Mouse (Mus musculus) embryonic facial prominence, embryonic 11.5 days (tissue): ENCODE measurements around the gene Brsk2. TPM values are rescaled to one million over a fixed set of nuclear protein-coding genes. Genes with fewer than 3 reads are reported as not detected.

ENCODE experiments used
- ATAC-seq: fragments of 200-750 bp; cut with Nextera tagmentation; replicated peaks from 2 replicates; pipeline ENCODE4 v1.8.0; 2017; ENCODE audit warnings: low read depth; ENCODE audit not compliant: insufficient number of reproducible peaks, low FRiP score, low TSS enrichment
- DNase-seq: peaks from one replicate; pipeline ENCODE4 v3.0.0-alpha.2; 2015; ENCODE audit warnings: low spot score
- H3K27ac ChIP-seq: fragments of 300-500 bp; sonication (generic); replicated peaks from 2 replicates; pipeline ENCODE4 v1.5.1; 2014; ENCODE audit warnings: mild to moderate bottlenecking, low read depth, low read length, control low read depth
- H3K27me3 ChIP-seq: fragments of 300-500 bp; sonication (generic); 2 replicates; pipeline ENCODE4 v1.6.1; 2014; ENCODE audit warnings: mild to moderate bottlenecking, low read length, moderate library complexity, mixed read lengths; ENCODE audit not compliant: control insufficient read depth, insufficient read depth
- H3K36me3 ChIP-seq: fragments of 300-500 bp; sonication (generic); replicated peaks from 2 replicates; pipeline ENCODE4 v1.6.1; 2014; ENCODE audit warnings: low read depth, mild to moderate bottlenecking, low read length, moderate library complexity, mixed read lengths; ENCODE audit not compliant: control insufficient read depth, insufficient read depth
- H3K4me1 ChIP-seq: fragments of 300-500 bp; sonication (generic); 2 replicates; pipeline ENCODE4 v1.6.1; 2014; ENCODE audit warnings: low read length, mixed read lengths; ENCODE audit not compliant: control insufficient read depth, insufficient read depth
- H3K4me2 ChIP-seq: fragments of 300-500 bp; sonication (generic); 2 replicates; pipeline ENCODE4 v1.6.1; 2014; ENCODE audit warnings: low read depth, mild to moderate bottlenecking, control low read depth, low read length, moderate library complexity
- H3K4me3 ChIP-seq: fragments of 300-500 bp; sonication (generic); 2 replicates; pipeline ENCODE4 v1.5.1; 2014; ENCODE audit warnings: low read depth, low read length, control low read depth
- H3K9ac ChIP-seq: fragments of 300-500 bp; sonication (generic); replicated peaks from 2 replicates; pipeline ENCODE4 v1.6.1; 2014; ENCODE audit warnings: mild to moderate bottlenecking, control low read depth, low read length
- H3K9me3 ChIP-seq: fragments of 300-500 bp; sonication (generic); replicated peaks from 2 replicates; pipeline ENCODE4 v1.6.1; 2016; ENCODE audit warnings: mild to moderate bottlenecking, low read length, inconsistent platforms, mixed read lengths; ENCODE audit not compliant: control insufficient read depth
- WGBS: fragments of 180-500 bp; shearing (Covaris S2); extraction: QIAGEN DNeasy Blood & Tissue Kit; methylation state at CpG from one replicate; pipeline ENCODE4 v1.1.7; 2014; 5-methylcytosine and 5-hydroxymethylcytosine counted together
- polyA plus RNA-seq: library from polyadenylated mRNA; unstranded; fragments of >200 nt; fragmentation: Nextera tagmentation; extraction: Ambion mirVana; gene quantifications from 2 replicates; pipeline ENCODE4 v1.2.1, GENCODE M21; 2014

The Brsk2 gene
- polyA plus RNA-seq, 1 experiment from 2014 or later: 2.4 TPM

DNA sequence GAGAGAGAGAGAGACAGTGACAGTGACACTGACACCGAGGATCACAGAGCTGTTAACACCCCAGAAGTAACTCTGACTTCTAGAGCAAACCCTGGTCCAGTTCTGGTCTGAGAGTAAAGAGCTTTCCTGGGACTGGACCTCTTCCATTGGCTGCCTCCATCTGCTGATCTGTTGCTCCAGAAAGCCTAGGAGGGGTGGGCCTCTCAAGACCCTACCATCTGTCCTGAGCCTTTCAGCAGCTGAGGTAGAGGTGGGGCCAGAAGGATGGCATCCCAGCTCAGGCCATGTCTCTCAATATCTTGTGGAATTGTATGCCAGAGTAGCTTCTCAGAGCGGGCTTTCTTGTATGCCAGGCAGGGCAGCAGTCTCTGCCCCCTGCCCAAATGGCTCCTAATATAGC lies 8.7 kb downstream of the Brsk2 start:
- H3K4me3 ChIP-seq: no peak overlapping the region
- no peaks in the 10 kb centered on the region for H3K27me3 ChIP-seq
- ATAC-seq: no peak
- 66% methylated on average over 2 of the region's 2 CpGs for WGBS
- H3K36me3 ChIP-seq: no peaks in the 10 kb centered on the region
- no peak overlapping the region for H3K4me2 ChIP-seq
- no peaks in the 10 kb centered on the region for H3K9me3 ChIP-seq
- no peak overlapping the region for H3K9ac ChIP-seq
- no peaks in the 10 kb centered on the region for H3K4me1 ChIP-seq
- no peak overlapping the region for H3K27ac ChIP-seq
- no peak for DNase-seq

DNA sequence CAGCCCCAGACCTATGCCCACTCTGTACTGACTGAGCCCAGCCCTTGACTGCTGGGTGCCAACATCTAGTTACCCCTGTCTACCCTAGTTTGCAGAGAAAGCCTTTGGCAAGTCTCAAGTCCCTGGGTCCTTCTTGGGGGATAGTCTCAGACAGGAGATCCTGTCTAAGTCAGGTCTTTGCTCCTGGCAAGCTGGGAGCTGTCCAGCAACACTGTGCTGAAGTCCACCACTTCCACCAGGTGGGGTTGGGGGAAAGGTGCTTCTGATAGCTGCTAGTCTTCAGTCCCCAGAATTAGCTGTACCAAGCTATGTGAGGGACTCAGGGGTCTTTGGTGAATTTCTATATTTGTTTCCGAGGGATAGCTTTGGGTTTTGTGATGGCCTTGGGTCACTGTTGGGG lies 9.6 kb downstream of the Brsk2 start:
- no peaks in the 10 kb centered on the region for H3K4me1 ChIP-seq

GRCm38 (mm10) chr7:141960926-141961325 lies 11.4 kb downstream of the Brsk2 start:
- Histone ChIP-seq H3K27me3 (no peaks in the 10 kb centered on the region), H3K36me3 (no peaks in the 10 kb centered on the region), H3K27ac (no peak overlapping the region), H3K4me1 (no peaks in the 10 kb centered on the region), H3K4me3 (no peak overlapping the region), H3K9me3 (no peaks in the 10 kb centered on the region), H3K9ac (no peak overlapping the region), H3K4me2 (no peak overlapping the region)
- DNase-seq (no peak), ATAC-seq (no peak)
- 82% methylated on average over 2 of the region's 2 CpGs for WGBS

More for the DNA sequence above, 9.6 kb downstream of the Brsk2 start:
- Histone ChIP-seq H3K27ac (no peak overlapping the region), H3K4me3 (no peak overlapping the region), H3K9me3 (no peaks in the 10 kb centered on the region), H3K36me3 (no peaks in the 10 kb centered on the region), H3K27me3 (no peaks in the 10 kb centered on the region), H3K4me2 (no peak overlapping the region), H3K9ac (no peak overlapping the region)
- WGBS: 65% methylated on average over 1 of the region's 1 CpGs
- no peak for ATAC-seq
- peak; percentile 69 for DNase-seq

DNA sequence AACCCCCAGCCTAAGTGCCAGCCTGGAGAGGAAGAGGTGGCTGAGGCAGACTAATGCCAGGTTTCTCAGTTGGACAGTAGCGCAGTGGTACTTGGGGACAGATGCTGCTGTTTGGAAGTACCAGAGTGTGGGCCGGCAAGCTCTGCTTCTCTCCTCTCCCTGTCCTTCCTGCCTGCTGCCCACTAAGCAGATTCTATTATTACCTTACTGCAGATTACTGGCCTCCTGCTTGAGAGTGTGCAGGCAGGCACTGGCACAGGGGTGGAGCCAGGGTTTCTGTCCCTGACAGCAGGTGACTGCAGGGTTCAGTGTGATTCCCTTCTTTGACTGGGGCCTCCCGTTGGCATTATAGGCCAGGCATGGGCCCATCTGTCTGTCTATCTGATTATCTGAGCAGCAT lies 11.9 kb downstream of the Brsk2 start:
- ATAC-seq (no peak), DNase-seq (no peak)
- no peak overlapping the region for H3K9ac ChIP-seq
- H3K36me3 ChIP-seq: no peaks in the 10 kb centered on the region
- H3K4me3 ChIP-seq: no peak overlapping the region
- no peaks in the 10 kb centered on the region for H3K27me3 ChIP-seq
- WGBS: 87% methylated on average over 3 of the region's 3 CpGs
- no peaks in the 10 kb centered on the region for H3K4me1 ChIP-seq
- no peaks in the 10 kb centered on the region for H3K9me3 ChIP-seq
- H3K4me2 ChIP-seq: no peak overlapping the region
- no peak overlapping the region for H3K27ac ChIP-seq

GRCm38 (mm10) chr7:141962521-141962920 lies 13.0 kb downstream of the Brsk2 start:
- WGBS: 92% methylated on average over 3 of the region's 3 CpGs
- no peak for ATAC-seq

GRCm38 (mm10) chr7:141966281-141966680 lies 16.7 kb downstream of the Brsk2 start:
- 75% methylated on average over 2 of the region's 2 CpGs for WGBS
- DNase-seq (no peak), ATAC-seq (no peak)
- H3K27me3 ChIP-seq: no peaks in the 10 kb centered on the region
- H3K4me3 ChIP-seq: no peak overlapping the region
- H3K9me3 ChIP-seq: no peaks in the 10 kb centered on the region
- H3K4me1 ChIP-seq: no peaks in the 10 kb centered on the region
- no peak overlapping the region for H3K4me2 ChIP-seq
- H3K9ac ChIP-seq: no peak overlapping the region
- H3K36me3 ChIP-seq: no peaks in the 10 kb centered on the region
- H3K27ac ChIP-seq: no peak overlapping the region

More at GRCm38 (mm10) chr7:141962521-141962920, 13.0 kb downstream of the Brsk2 start:
- no peaks in the 10 kb centered on the region for H3K27me3 ChIP-seq
- H3K4me1 ChIP-seq: no peaks in the 10 kb centered on the region
- no peaks in the 10 kb centered on the region for H3K36me3 ChIP-seq
- no peak overlapping the region for H3K9ac ChIP-seq
- no peak overlapping the region for H3K4me3 ChIP-seq
- DNase-seq: no peak
- H3K27ac ChIP-seq: no peak overlapping the region
- H3K4me2 ChIP-seq: no peak overlapping the region
- no peaks in the 10 kb centered on the region for H3K9me3 ChIP-seq

DNA sequence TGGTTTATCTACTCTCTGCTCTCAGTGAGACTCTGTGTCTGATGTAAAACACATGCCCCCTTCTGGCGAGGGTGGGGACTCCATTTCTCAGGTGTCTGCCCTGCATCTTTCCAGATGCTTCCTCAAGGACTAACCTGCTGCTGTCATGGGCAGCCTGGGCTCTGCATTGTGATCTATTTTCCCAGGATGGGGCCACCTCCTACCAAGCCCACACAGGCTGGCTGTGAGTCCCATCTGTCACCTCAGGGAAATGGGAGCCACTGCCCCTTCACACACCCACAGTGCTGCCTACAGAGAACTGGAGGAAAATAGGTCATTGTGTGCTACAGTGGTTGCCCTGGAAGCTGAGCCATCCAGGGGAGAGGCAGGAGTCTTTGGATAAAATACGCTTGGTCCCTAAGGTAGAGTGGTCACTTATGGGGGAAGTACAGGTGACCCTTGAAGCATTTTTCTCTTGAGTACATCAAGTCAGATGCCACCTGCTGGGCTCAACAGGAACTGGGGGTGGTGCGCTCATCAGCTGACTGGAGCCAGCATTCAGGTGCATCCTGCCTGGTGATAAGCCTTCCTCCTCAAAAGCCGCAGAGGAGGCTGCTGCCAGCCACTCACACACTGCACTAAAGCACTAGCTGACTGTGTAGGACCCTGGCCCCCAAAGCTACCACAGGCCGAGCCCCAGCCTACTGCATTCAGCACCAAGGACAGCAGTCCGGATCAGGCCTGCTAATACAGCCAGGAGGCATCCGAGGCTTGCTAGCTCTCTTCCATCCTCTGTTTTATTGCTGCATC lies 23.5 kb downstream of the Brsk2 start:
- H3K27me3 ChIP-seq: no peaks in the 10 kb centered on the region
- 31% methylated on average over 7 of the region's 7 CpGs for WGBS
- no peak overlapping the region for H3K27ac ChIP-seq
- H3K9me3 ChIP-seq: no peaks in the 10 kb centered on the region
- DNase-seq: peak; percentile 77
- H3K9ac ChIP-seq: no peak overlapping the region
- ATAC-seq: 0 out of 2 replicates have a peak, but pooled peaks have one; percentile 20
- H3K4me2 ChIP-seq: no peak overlapping the region
- H3K4me1 ChIP-seq: no peaks in the 10 kb centered on the region
- no peak overlapping the region for H3K4me3 ChIP-seq
- no peaks in the 10 kb centered on the region for H3K36me3 ChIP-seq

DNA sequence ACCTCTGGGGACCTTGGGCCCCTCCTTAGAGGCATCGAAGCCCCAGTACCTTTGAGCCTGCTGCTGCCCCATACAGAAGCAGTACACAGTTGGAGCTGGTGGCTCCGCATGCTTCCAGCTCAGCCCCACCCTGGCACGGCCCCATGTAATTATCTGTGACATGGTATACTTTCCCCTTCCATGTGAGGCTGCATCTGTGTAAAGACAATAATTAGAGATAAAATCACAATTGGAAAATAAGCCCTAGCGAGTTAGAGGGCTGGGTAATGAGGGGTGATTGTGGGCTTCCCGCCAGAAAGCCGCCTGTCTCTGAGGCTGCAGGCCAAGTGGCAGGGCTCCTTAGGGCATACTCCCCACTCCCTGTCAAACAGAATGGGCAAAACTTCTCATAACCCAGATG lies 28.5 kb downstream of the Brsk2 start:
- DNase-seq: no peak
- no peak for ATAC-seq
- WGBS: 79% methylated on average over 6 of the region's 6 CpGs
- H3K4me3 ChIP-seq: no peak overlapping the region
- H3K9me3 ChIP-seq: no peaks in the 10 kb centered on the region
- H3K4me1 ChIP-seq: no peaks in the 10 kb centered on the region
- H3K9ac ChIP-seq: no peak overlapping the region
- H3K27me3 ChIP-seq: no peaks in the 10 kb centered on the region
- no peak overlapping the region for H3K27ac ChIP-seq
- H3K36me3 ChIP-seq: no peaks in the 10 kb centered on the region
- no peak overlapping the region for H3K4me2 ChIP-seq
